Mouse (Mus musculus): ENCODE results near the gene Hist1h2bm.

GRCm38 (mm10) chr13:21714725-21715124, 7.1 kb upstream of the Hist1h2bm start:
- TF ChIP-seq POLR2A (IDR thresholded peaks at IDR 0.05; ENCODE audit: borderline replicate concordance, insufficient read depth, low read length) = no peak
- TF ChIP-seq CTCF (IDR thresholded peaks at IDR 0.05; ENCODE audit: borderline replicate concordance, insufficient read depth, low read depth, low read length) = peak; percentile 53; the same call in 1 of the 2 replicates
